Mouse (Mus musculus) heart, embryonic 16.5 days (tissue): ENCODE results near the gene Hivep3. TPM values are rescaled to one million over a fixed set of nuclear protein-coding genes. Genes with fewer than 3 reads are reported as not detected.

ENCODE experiments used
- ATAC-seq: fragments of 200-750 bp; cut with Nextera tagmentation; replicated peaks from 2 replicates; pipeline ENCODE4 v1.8.0; 2017; ENCODE audit warnings: moderate number of reproducible peaks; ENCODE audit not compliant: insufficient read depth, low FRiP score; ENCODE audit errors: extremely low read depth
- H3K27ac ChIP-seq: fragments of 300-500 bp; sonication (generic); 2 replicates; pipeline ENCODE4 v1.5.1; 2014; ENCODE audit warnings: mild to moderate bottlenecking, low read length, control low read depth, moderate library complexity
- H3K27me3 ChIP-seq: fragments of 300-500 bp; sonication (generic); 2 replicates; pipeline ENCODE4 v1.6.1; 2014; ENCODE audit warnings: low read length, mixed read lengths; ENCODE audit not compliant: control insufficient read depth, insufficient read depth
- H3K36me3 ChIP-seq: fragments of 300-500 bp; sonication (generic); 2 replicates; pipeline ENCODE4 v1.6.1; 2014; ENCODE audit not compliant: control insufficient read depth, insufficient read depth
- H3K4me1 ChIP-seq: fragments of 300-500 bp; sonication (generic); 2 replicates; pipeline ENCODE4 v1.6.1; 2014; ENCODE audit warnings: low read length, mixed read lengths; ENCODE audit not compliant: control insufficient read depth, insufficient read depth
- H3K4me2 ChIP-seq: fragments of 300-500 bp; sonication (generic); 2 replicates; pipeline ENCODE4 v1.6.1; 2014; ENCODE audit warnings: low read depth, mild to moderate bottlenecking, control low read depth, low read length
- H3K4me3 ChIP-seq: fragments of 300-500 bp; sonication (generic); 2 replicates; pipeline ENCODE4 v1.5.1; 2014; ENCODE audit warnings: mild to moderate bottlenecking, control low read depth, low read length
- H3K9ac ChIP-seq: fragments of 300-500 bp; sonication (generic); 2 replicates; pipeline ENCODE4 v1.6.1; 2014; ENCODE audit warnings: low read length, control low read depth
- H3K9me3 ChIP-seq: fragments of 300-500 bp; sonication (generic); replicated peaks from 2 replicates; pipeline ENCODE4 v1.6.1; 2016; ENCODE audit warnings: low read length; ENCODE audit not compliant: control insufficient read depth
- WGBS: fragments of 180-500 bp; shearing (Covaris S2); extraction: QIAGEN DNeasy Blood & Tissue Kit; methylation state at CpG from one replicate; pipeline ENCODE4 v1.1.7; 2014; 5-methylcytosine and 5-hydroxymethylcytosine counted together
- polyA plus RNA-seq: library from polyadenylated mRNA; unstranded; fragments of >200 nt; fragmentation: Nextera tagmentation; extraction: Ambion mirVana; gene quantifications from 2 replicates; pipeline ENCODE4 v1.2.1, GENCODE M21; 2015

Hivep3 gene
- polyA plus RNA-seq, 1 experiment from 2014 or later, result 9.4 TPM

DNA sequence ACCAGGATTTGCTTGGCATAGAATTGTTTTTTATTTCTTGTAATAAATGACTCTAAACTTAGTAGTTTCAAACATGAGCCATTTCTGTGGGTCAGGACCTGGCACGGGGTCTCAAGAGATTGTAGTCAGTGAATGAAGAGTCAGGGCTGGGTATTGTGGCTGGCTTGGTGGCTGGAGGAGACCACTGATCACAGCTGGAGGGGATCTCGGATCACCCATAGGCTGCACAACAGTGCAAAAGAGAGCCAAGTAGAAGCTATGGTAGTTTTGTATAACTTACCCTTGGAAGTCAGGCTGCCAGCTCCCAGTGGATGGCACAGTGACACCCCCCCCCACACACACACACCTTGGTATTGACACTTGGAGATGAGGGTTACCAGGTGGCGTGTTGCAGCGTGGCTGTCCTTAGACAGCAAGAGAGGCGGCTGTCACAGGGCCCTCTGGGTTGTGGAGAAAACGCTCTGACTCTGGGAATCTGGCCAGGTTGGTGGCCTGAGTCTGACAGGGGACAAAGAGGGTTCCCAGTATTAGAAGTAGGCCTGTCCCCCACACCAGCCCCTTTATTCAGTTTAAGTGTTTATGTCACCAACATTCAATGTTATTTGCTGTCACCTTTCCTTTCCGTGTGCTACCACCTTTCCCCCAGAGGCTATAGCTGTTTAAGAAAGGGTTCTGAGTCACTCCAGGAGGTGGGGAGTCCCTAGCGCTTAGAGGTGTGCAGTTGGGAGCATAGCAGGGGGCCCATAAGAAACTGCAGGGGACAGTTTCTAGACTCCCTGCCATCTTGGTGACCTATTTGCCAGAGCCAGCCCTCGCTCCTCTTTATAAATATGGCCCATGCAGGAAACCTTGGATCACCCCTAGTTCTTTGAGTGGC lies 240.4 kb downstream of the Hivep3 start:
- H3K9me3 ChIP-seq, result no peaks in the 10 kb centered on the region
- H3K4me3 ChIP-seq, result no peak overlapping the region
- H3K27ac ChIP-seq, result no peak overlapping the region
- peak overlapping the region; percentile 26; the same call in 1 of the 2 replicates for H3K9ac ChIP-seq
- no peak; the same call in 1 of the 2 replicates for ATAC-seq
- peaks cover 16% of the 10 kb centered on the region for H3K4me1 ChIP-seq
- H3K4me2 ChIP-seq, result no peak overlapping the region
- H3K36me3 ChIP-seq, result no peaks in the 10 kb centered on the region
- 55% methylated on average over 9 of the region's 9 CpGs for WGBS
- no peaks in the 10 kb centered on the region; the same call in 1 of the 2 replicates for H3K27me3 ChIP-seq

- Histone ChIP-seq H3K9me3 (no peaks in the 10 kb centered on the region), H3K27me3 (peaks cover 5% of the 10 kb centered on the region), H3K27ac (no peak overlapping the region), H3K9ac (no peak overlapping the region), H3K4me3 (no peak overlapping the region), H3K4me1 (peaks cover 11% of the 10 kb centered on the region), H3K4me2 (no peak overlapping the region), H3K36me3 (no peaks in the 10 kb centered on the region)
- 84% methylated on average over 10 of the region's 10 CpGs for WGBS
- no peak for ATAC-seq
Measured at GRCm38 (mm10) chr4:119975242-119975641, 241.7 kb downstream of the Hivep3 start.

GRCm38 (mm10) chr4:119975822-119976221 lies 242.2 kb downstream of the Hivep3 start:
- no peak overlapping the region for H3K4me2 ChIP-seq
- peaks cover 15% of the 10 kb centered on the region for H3K4me1 ChIP-seq
- H3K36me3 ChIP-seq, result no peaks in the 10 kb centered on the region
- no peak overlapping the region for H3K9ac ChIP-seq
- 79% methylated on average over 12 of the region's 12 CpGs for WGBS
- ATAC-seq, result no peak
- H3K27me3 ChIP-seq, result peaks cover 5% of the 10 kb centered on the region
- H3K4me3 ChIP-seq, result no peak overlapping the region
- no peak overlapping the region for H3K27ac ChIP-seq
- H3K9me3 ChIP-seq, result no peaks in the 10 kb centered on the region

GRCm38 (mm10) chr4:119976428-119977168 lies 243.0 kb downstream of the Hivep3 start:
- Histone ChIP-seq H3K4me1 (peaks cover 23% of the 10 kb centered on the region), H3K4me2 (no peak overlapping the region), H3K4me3 (no peak overlapping the region), H3K9ac (no peak overlapping the region), H3K27ac (no peak overlapping the region), H3K36me3 (no peaks in the 10 kb centered on the region), H3K27me3 (peaks cover 5% of the 10 kb centered on the region), H3K9me3 (no peaks in the 10 kb centered on the region)
- 25% methylated on average over 3 of the region's 3 CpGs for WGBS
- ATAC-seq, result no peak

DNA sequence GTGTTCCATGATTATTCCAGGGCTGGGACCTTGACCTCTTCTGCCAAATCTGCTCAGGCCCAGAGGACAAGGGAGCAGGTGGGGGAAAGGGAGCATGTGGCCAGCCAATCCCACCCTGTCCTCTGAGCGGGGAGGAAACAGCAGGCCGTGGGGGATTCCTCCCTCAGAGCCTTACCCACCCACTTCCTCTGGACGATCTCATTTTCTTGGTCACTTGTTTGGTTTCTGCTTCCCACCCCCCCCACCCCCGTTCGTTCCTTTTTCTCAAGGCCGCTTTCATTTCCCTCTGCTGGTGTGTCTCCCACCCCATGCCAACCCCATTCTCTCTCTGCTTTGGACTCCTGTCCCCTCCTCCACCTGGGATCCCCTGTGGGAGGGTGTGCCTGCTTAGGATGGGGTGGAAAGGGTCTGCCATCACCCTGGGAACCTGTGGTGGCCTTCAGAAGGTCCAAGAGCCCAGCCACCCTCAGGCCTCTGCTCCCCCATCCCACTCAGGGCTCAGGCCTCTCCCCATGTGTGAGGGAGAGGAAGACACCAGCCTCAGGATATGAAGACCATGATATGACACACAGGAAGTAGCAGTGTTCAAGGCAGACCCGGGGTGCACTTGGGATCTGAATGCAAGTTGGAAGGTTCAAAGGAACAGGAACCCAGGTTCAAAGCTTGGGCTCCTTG lies 244.4 kb downstream of the Hivep3 start:
- 67% methylated on average over 7 of the region's 7 CpGs for WGBS
- no peaks in the 10 kb centered on the region for H3K9me3 ChIP-seq
- H3K27ac ChIP-seq, result no peak overlapping the region
- no peak overlapping the region for H3K4me2 ChIP-seq
- ATAC-seq, result no peak
- no peak overlapping the region for H3K4me3 ChIP-seq
- H3K36me3 ChIP-seq, result no peaks in the 10 kb centered on the region
- H3K27me3 ChIP-seq, result peaks cover 5% of the 10 kb centered on the region
- H3K4me1 ChIP-seq, result peaks cover 26% of the 10 kb centered on the region
- H3K9ac ChIP-seq, result no peak overlapping the region

GRCm38 (mm10) chr4:119979238-119979829 lies 245.8 kb downstream of the Hivep3 start:
- Histone ChIP-seq H3K4me1 (peaks cover 18% of the 10 kb centered on the region), H3K36me3 (no peaks in the 10 kb centered on the region), H3K27ac (no peak overlapping the region), H3K9me3 (no peaks in the 10 kb centered on the region), H3K9ac (no peak overlapping the region), H3K27me3 (peaks cover 5% of the 10 kb centered on the region), H3K4me2 (no peak overlapping the region), H3K4me3 (no peak overlapping the region)
- 79% methylated on average over 5 of the region's 5 CpGs for WGBS
- no peak for ATAC-seq

DNA sequence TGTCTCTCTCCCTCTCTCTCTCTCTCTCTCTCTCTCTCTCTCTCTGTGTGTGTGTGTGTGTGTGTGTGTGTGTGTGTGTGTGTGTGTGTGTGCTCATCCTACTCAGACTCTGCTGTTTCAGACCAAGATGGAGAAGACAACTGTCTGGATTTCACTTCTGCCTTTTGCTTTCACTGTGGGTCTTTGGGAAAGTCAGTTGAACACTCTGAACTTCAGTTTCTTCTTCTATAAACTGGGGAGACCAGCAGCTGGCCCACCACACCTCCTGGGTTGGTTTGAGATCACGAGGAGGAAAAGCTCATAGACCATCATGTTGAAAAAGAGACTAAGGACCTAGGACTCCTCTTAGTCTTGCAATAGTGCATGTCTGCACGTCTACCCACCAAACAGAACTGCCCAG lies 246.3 kb downstream of the Hivep3 start:
- Histone ChIP-seq H3K9ac (no peak overlapping the region), H3K27me3 (peaks cover 5% of the 10 kb centered on the region), H3K4me3 (no peak overlapping the region), H3K4me1 (peaks cover 15% of the 10 kb centered on the region), H3K36me3 (no peaks in the 10 kb centered on the region), H3K4me2 (no peak overlapping the region), H3K9me3 (no peaks in the 10 kb centered on the region), H3K27ac (no peak overlapping the region)
- ATAC-seq, result no peak
- 62% methylated on average over 2 of the region's 2 CpGs for WGBS

- peaks cover 5% of the 10 kb centered on the region for H3K27me3 ChIP-seq
- no peak overlapping the region for H3K4me3 ChIP-seq
- peak; percentile 71 for ATAC-seq
- no peaks in the 10 kb centered on the region for H3K36me3 ChIP-seq
- no peaks in the 10 kb centered on the region for H3K9me3 ChIP-seq
- H3K27ac ChIP-seq, result no peak overlapping the region
- WGBS, result 63% methylated on average over 12 of the region's 12 CpGs
- H3K9ac ChIP-seq, result no peak overlapping the region
- no peak overlapping the region for H3K4me2 ChIP-seq
- H3K4me1 ChIP-seq, result peaks cover 15% of the 10 kb centered on the region
Measured at GRCm38 (mm10) chr4:119981047-119981720, 247.6 kb downstream of the Hivep3 start.
